Mouse (Mus musculus) adrenal gland, postnatal 36 days (tissue): ENCODE measurements at regions not wholly inside any gene's neighbourhood (a gene's known extent, or its start where the extent isn't known, plus 50 kb on each side); places are given as distances from the start of the nearest gene placed in this dataset.

Source experiments
- DNase-seq, 2 experiments: peaks; one replicate each; pipeline ENCODE4 v3.0.0; 2021; ENCODE audit warnings: mixed read lengths in 1 of 2

GRCm38 (mm10) chr8:33997676-33998075, 113.9 kb downstream of the Gm10131 start:
- no peak for DNase-seq

- no peak for DNase-seq
Measured at GRCm38 (mm10) chr8:33992946-33993345, 118.6 kb downstream of the Gm10131 start.

GRCm38 (mm10) chr8:33991917-33992875, 119.3 kb downstream of the Gm10131 start:
- no peak for DNase-seq

- no peak for DNase-seq
Measured at GRCm38 (mm10) chr8:33991165-33991916, 120.2 kb downstream of the Gm10131 start.

- DNase-seq: no peak
Measured at GRCm38 (mm10) chr8:33990039-33990438, 121.5 kb downstream of the Gm10131 start.

GRCm38 (mm10) chr8:33987755-33988104, 123.8 kb downstream of the Gm10131 start:
- peak; percentile 26 to 36 for DNase-seq

GRCm38 (mm10) chr8:33987091-33987754, 124.3 kb downstream of the Gm10131 start:
- no peak for DNase-seq

- DNase-seq: no peak
Measured at GRCm38 (mm10) chr8:33986657-33987056, 124.9 kb downstream of the Gm10131 start.

- DNase-seq: no peak
Measured at GRCm38 (mm10) chr8:33985430-33985977, 126.0 kb downstream of the Gm10131 start.

- DNase-seq: peak in 1 of 2 experiments; percentile 16
Measured at GRCm38 (mm10) chr8:33981629-33982028, 129.9 kb downstream of the Gm10131 start.

GRCm38 (mm10) chr8:33980999-33981398, 130.5 kb downstream of the Gm10131 start:
- no peak for DNase-seq
